Mouse (Mus musculus) cerebellum, adult 2 months (tissue): ENCODE data around the gene Nosip.

Experiments used
- CTCF ChIP-seq: fragments of 200-500 bp; IDR thresholded peaks from 2 replicates; pipeline ENCODE4 v1.5.1; 2011; ENCODE audit warnings: low read depth, mild to moderate bottlenecking, control low read depth, low read length, moderate library complexity, borderline replicate concordance; ENCODE audit not compliant: insufficient read depth
- POLR2A ChIP-seq: fragments of 200-500 bp; IDR thresholded peaks from 2 replicates; pipeline ENCODE4 v1.6.1; 2011; ENCODE audit warnings: low read length, control low read depth, borderline replicate concordance; ENCODE audit not compliant: insufficient read depth

GRCm38 (mm10) chr7:45025601-45026220, 36.5 kb upstream of the Nosip start:
- no peak for TF ChIP-seq POLR2A
- TF ChIP-seq CTCF = no peak
